Mouse (Mus musculus): ENCODE data around the gene Aldh1a3.

DNA sequence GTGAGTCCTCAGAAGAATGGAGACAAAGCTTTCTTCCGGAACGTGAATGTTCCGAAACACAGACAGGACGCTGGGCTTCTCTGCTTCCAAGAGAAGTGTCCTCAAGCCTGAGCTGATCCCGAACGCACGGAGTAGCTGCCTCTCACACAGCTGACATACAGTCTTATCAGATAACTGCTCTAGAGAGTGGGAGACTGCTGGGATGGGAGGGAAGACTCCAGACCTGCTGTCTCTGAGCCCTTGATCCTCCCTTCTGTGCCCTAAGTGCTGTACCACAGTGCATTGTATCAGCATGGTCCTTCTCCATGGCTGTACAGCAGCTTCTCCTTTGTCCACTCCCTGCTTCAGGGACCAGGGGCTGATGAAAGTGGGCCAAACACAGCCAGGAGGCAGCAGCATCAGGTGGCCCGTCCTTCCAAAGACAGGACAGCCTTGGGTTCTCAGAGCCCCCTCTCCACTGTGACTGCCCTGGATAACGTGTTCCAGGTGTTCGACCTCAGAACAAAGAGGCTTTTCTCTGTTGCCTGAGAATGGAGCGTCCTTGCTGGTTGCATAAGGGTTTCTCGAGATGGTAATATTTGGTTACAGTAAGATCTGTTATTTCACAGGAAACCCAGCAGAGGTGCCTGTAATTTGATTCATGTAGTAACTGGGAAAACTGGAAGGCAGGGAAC lies 24.4 kb upstream of the Aldh1a3 start:
- TF ChIP-seq MYOG (IDR thresholded peaks at IDR 0.05; ENCODE audit: control insufficient read depth, extremely low read depth, insufficient read length) (no peak), CTCF (IDR thresholded peaks at IDR 0.05; ENCODE audit: control insufficient read depth, insufficient read depth, insufficient read length) (no peak), MAX (IDR thresholded peaks at IDR 0.05) (no peak), CEBPB (IDR thresholded peaks at IDR 0.05; ENCODE audit: low read depth) (no peak), MYOD1 (IDR thresholded peaks at IDR 0.05; ENCODE audit: control insufficient read depth, insufficient read length, low read depth) (no peak)
